Mouse (Mus musculus) embryonic facial prominence, embryonic 14.5 days (tissue): ENCODE data around the gene Kdm4b. TPM values are rescaled to one million over a fixed set of nuclear protein-coding genes. Genes with fewer than 3 reads are reported as not detected.

ENCODE experiments used
- ATAC-seq: fragments of 200-750 bp; cut with Nextera tagmentation; 2 replicates; pipeline ENCODE4 v1.8.0; 2017; ENCODE audit warnings: low read depth, moderate number of reproducible peaks, moderate TSS enrichment
- DNase-seq: peaks from one replicate; pipeline ENCODE4 v3.0.0-alpha.2; 2015; ENCODE audit warnings: low spot score
- H3K27ac ChIP-seq: fragments of 300-500 bp; sonication (generic); replicated peaks from 2 replicates; pipeline ENCODE4 v1.5.1; 2014; ENCODE audit warnings: low read depth, mild to moderate bottlenecking, low read length, moderate library complexity
- H3K27me3 ChIP-seq: fragments of 300-500 bp; sonication (generic); replicated peaks from 2 replicates; pipeline ENCODE4 v1.6.1; 2014; ENCODE audit warnings: low read length; ENCODE audit not compliant: control insufficient read depth, insufficient read depth
- H3K36me3 ChIP-seq: fragments of 300-500 bp; sonication (generic); 2 replicates; pipeline ENCODE4 v1.6.1; 2014; ENCODE audit warnings: low read length, mixed read lengths; ENCODE audit not compliant: control insufficient read depth, insufficient read depth
- H3K4me1 ChIP-seq: fragments of 300-500 bp; sonication (generic); 2 replicates; pipeline ENCODE4 v1.6.1; 2014; ENCODE audit warnings: antibody characterized with exemption, low read length; ENCODE audit not compliant: control insufficient read depth, insufficient read depth
- H3K4me2 ChIP-seq: fragments of 300-500 bp; sonication (generic); 2 replicates; pipeline ENCODE4 v1.6.1; 2014; ENCODE audit warnings: low read depth, mild to moderate bottlenecking, low read length, moderate library complexity, mixed read lengths
- H3K4me3 ChIP-seq: fragments of 300-500 bp; sonication (generic); 2 replicates; pipeline ENCODE4 v1.5.1; 2014; ENCODE audit warnings: low read depth, mild to moderate bottlenecking, low read length
- H3K9ac ChIP-seq: fragments of 300-500 bp; sonication (generic); 2 replicates; pipeline ENCODE4 v1.6.1; 2014; ENCODE audit warnings: low read depth, mild to moderate bottlenecking, low read length, moderate library complexity, mixed read lengths
- H3K9me3 ChIP-seq: fragments of 300-500 bp; sonication (generic); 2 replicates; pipeline ENCODE4 v1.6.1; 2016; ENCODE audit warnings: low read length; ENCODE audit not compliant: control insufficient read depth
- WGBS: fragments of 180-500 bp; shearing (Covaris S2); extraction: QIAGEN DNeasy Blood & Tissue Kit; methylation state at CpG from one replicate; pipeline ENCODE4 v1.1.7; 2014; 5-methylcytosine and 5-hydroxymethylcytosine counted together
- polyA plus RNA-seq: library from polyadenylated mRNA; unstranded; fragments of >200 nt; fragmentation: Nextera tagmentation; extraction: Ambion mirVana; gene quantifications from 2 replicates; pipeline ENCODE4 v1.2.1, GENCODE M21; 2014

The Kdm4b gene
- polyA plus RNA-seq, 1 experiment from 2014 or later: 29.1 TPM

- no peak within 1 kb of the TSS for H3K4me3 ChIP-seq
- H3K9ac ChIP-seq: peak within 1 kb of the TSS; percentile 61
- H3K4me1 ChIP-seq: peaks cover 28% of the 10 kb centered on the region
- ATAC-seq: no peak
- DNase-seq: no peak
- H3K36me3 ChIP-seq: no peaks in the 10 kb centered on the region
- 85% methylated on average over 3 of the region's 4 CpGs for WGBS
- no peaks in the 10 kb centered on the region for H3K27me3 ChIP-seq
- H3K9me3 ChIP-seq: no peaks in the 10 kb centered on the region
- H3K4me2 ChIP-seq: peak within 1 kb of the TSS; percentile 58; the same call in 1 of the 2 replicates
- peak within 1 kb of the TSS; percentile 97 for H3K27ac ChIP-seq
These were observed 33.2 kb upstream of the Kdm4b start, which contains the start of gene Plin3 for GRCm38 (mm10) chr17:56292531-56293222. Gene Plin3 (minus strand): TSS chr17:56292873.

GRCm38 (mm10) chr17:56293291-56293690 is 32.6 kb upstream of the Kdm4b start:
- peaks cover 22% of the 10 kb centered on the region for H3K4me1 ChIP-seq
- DNase-seq (no peak), ATAC-seq (no peak)
- H3K36me3 ChIP-seq: no peaks in the 10 kb centered on the region
- no peak overlapping the region for H3K9ac ChIP-seq
- no peak overlapping the region for H3K27ac ChIP-seq
- H3K27me3 ChIP-seq: no peaks in the 10 kb centered on the region
- no peak overlapping the region for H3K4me2 ChIP-seq
- no peak overlapping the region for H3K4me3 ChIP-seq
- H3K9me3 ChIP-seq: no peaks in the 10 kb centered on the region
- WGBS: 77% methylated on average over 1 of the region's 1 CpGs

- no peak for ATAC-seq
- WGBS: 88% methylated on average over 18 of the region's 19 CpGs
- no peak for DNase-seq
- Histone ChIP-seq H3K4me2 (no peak overlapping the region), H3K4me1 (peaks cover 12% of the 10 kb centered on the region; the same call in 1 of the 2 replicates), H3K4me3 (no peak overlapping the region), H3K36me3 (no peaks in the 10 kb centered on the region), H3K27ac (no peak overlapping the region), H3K27me3 (no peaks in the 10 kb centered on the region), H3K9ac (no peak overlapping the region), H3K9me3 (no peaks in the 10 kb centered on the region)
These were observed 31.6 kb upstream of the Kdm4b start for GRCm38 (mm10) chr17:56294241-56294640.

- Histone ChIP-seq H3K36me3 (no peaks in the 10 kb centered on the region), H3K9me3 (no peaks in the 10 kb centered on the region), H3K27me3 (no peaks in the 10 kb centered on the region), H3K4me3 (no peak overlapping the region), H3K4me1 (peaks cover 7% of the 10 kb centered on the region; the same call in 1 of the 2 replicates), H3K27ac (no peak overlapping the region), H3K4me2 (no peak overlapping the region), H3K9ac (no peak overlapping the region)
- DNase-seq (no peak), ATAC-seq (no peak)
- 67% methylated on average over 1 of the region's 1 CpGs for WGBS
These were observed 29.7 kb upstream of the Kdm4b start for GRCm38 (mm10) chr17:56296201-56296600.

GRCm38 (mm10) chr17:56298238-56298637 is 27.6 kb upstream of the Kdm4b start:
- WGBS: 96% methylated on average over 1 of the region's 1 CpGs
- Histone ChIP-seq H3K27ac (no peak overlapping the region), H3K4me2 (no peak overlapping the region), H3K36me3 (no peaks in the 10 kb centered on the region), H3K4me1 (peaks cover 4% of the 10 kb centered on the region; the same call in 1 of the 2 replicates), H3K9ac (no peak overlapping the region), H3K9me3 (no peaks in the 10 kb centered on the region), H3K4me3 (no peak overlapping the region), H3K27me3 (no peaks in the 10 kb centered on the region)
- DNase-seq (no peak), ATAC-seq (no peak)

GRCm38 (mm10) chr17:56300186-56300585 is 25.7 kb upstream of the Kdm4b start, which contains the start of gene Arrdc5:
Gene Arrdc5 (minus strand): TSS chr17:56300286.
- 93% methylated on average over 9 of the region's 9 CpGs for WGBS
- no peak within 1 kb of the TSS for H3K4me2 ChIP-seq
- DNase-seq (no peak), ATAC-seq (no peak)
- no peaks in the 10 kb centered on the region for H3K27me3 ChIP-seq
- H3K27ac ChIP-seq: no peak within 1 kb of the TSS
- no peaks in the 10 kb centered on the region for H3K9me3 ChIP-seq
- no peak within 1 kb of the TSS for H3K9ac ChIP-seq
- H3K36me3 ChIP-seq: no peaks in the 10 kb centered on the region
- peaks cover 9% of the 10 kb centered on the region for H3K4me1 ChIP-seq
- no peak within 1 kb of the TSS for H3K4me3 ChIP-seq

GRCm38 (mm10) chr17:56302363-56302996 is 23.4 kb upstream of the Kdm4b start:
- peaks cover 19% of the 10 kb centered on the region; the same call in 1 of the 2 replicates for H3K36me3 ChIP-seq
- 0 out of 2 replicates have a peak overlapping the region, but pooled peaks have one; percentile 84 for H3K9ac ChIP-seq
- ATAC-seq (0 out of 2 replicates have a peak, but pooled peaks have one; percentile 3), DNase-seq (peak; percentile 36)
- H3K27ac ChIP-seq: no peak overlapping the region; the same call in 1 of the 2 replicates
- H3K4me3 ChIP-seq: no peak overlapping the region
- peak overlapping the region; percentile 100 for H3K4me2 ChIP-seq
- H3K4me1 ChIP-seq: peaks cover 23% of the 10 kb centered on the region
- H3K9me3 ChIP-seq: no peaks in the 10 kb centered on the region
- H3K27me3 ChIP-seq: no peaks in the 10 kb centered on the region
- 29% methylated on average over 13 of the region's 13 CpGs for WGBS

GRCm38 (mm10) chr17:56303160-56303846 is 22.6 kb upstream of the Kdm4b start, which contains the start of gene Uhrf1:
Gene Uhrf1 (plus strand): TSS chr17:56303321.
- WGBS: 0% methylated on average over 39 of the region's 43 CpGs
- Histone ChIP-seq H3K27me3 (no peaks in the 10 kb centered on the region), H3K9ac (peak within 1 kb of the TSS; percentile 84), H3K27ac (peak within 1 kb of the TSS; percentile 88), H3K4me3 (peak within 1 kb of the TSS; percentile 76), H3K36me3 (peaks cover 26% of the 10 kb centered on the region; the same call in 1 of the 2 replicates), H3K4me1 (peaks cover 23% of the 10 kb centered on the region), H3K4me2 (peak within 1 kb of the TSS; percentile 100), H3K9me3 (no peaks in the 10 kb centered on the region)
- ATAC-seq (peak; percentile 84), DNase-seq (peak; percentile 97)
